In genomic region chr14:72516376-72516775, GRCm38 (mm10) we compare ENCODE assay signal across 8 mouse cellular contexts. TPM values are rescaled to one million over a fixed set of nuclear protein-coding genes. Genes with fewer than 3 reads are reported as not detected.
DNase-seq lines count a peak whose midpoint lies in the region; ATAC-seq and TF ChIP-seq lines count a peak whose summit lies in the region.

No protein-coding gene starts in this region.

- H3K9me3 ChIP-seq in embryonic facial prominence, embryonic 11.5 days (replicated peaks; ENCODE audit: control insufficient read depth, low read length), result no peaks in the 10 kb centered on the region

- no peak overlapping the region for H3K4me3 ChIP-seq in spleen, adult 2 months (ENCODE audit: extremely low read depth, insufficient read depth, insufficient read length)
- no peak overlapping the region for H3K4me3 ChIP-seq in embryonic facial prominence, embryonic 11.5 days (ENCODE audit: low read depth, low read length)

- peak; percentile 83 to 84 for DNase-seq in cerebellum, postnatal 14 days
- DNase-seq in cerebellum, adult 11-12 months, result no peak
- DNase-seq in spleen, adult 2 months (ENCODE audit: low read depth in 1 of 2, low spot score in 2 of 2), result no peak
- DNase-seq in spleen, postnatal 14 days (ENCODE audit: low spot score in 2 of 2), result no peak
- DNase-seq in embryonic facial prominence, embryonic 11.5 days (ENCODE audit: low spot score), result peak; percentile 65
- peak; percentile 65 for DNase-seq in kidney, postnatal 14 days
- DNase-seq in lung, postnatal 4 days, result peak; percentile 33 to 54

- no peaks in the 10 kb centered on the region for H3K4me1 ChIP-seq in spleen, adult 2 months (ENCODE audit: control insufficient read depth, insufficient read depth, insufficient read length)
- H3K4me1 ChIP-seq in embryonic facial prominence, embryonic 11.5 days (ENCODE audit: control insufficient read depth, insufficient read depth, low read length), result no peaks in the 10 kb centered on the region

- H3K27me3 ChIP-seq in spleen, adult 2 months (ENCODE audit: control insufficient read depth, insufficient read depth, low read length), result no peaks in the 10 kb centered on the region
- no peaks in the 10 kb centered on the region for H3K27me3 ChIP-seq in embryonic facial prominence, embryonic 11.5 days (ENCODE audit: control insufficient read depth, insufficient read depth, low read length)

- 25% methylated on average over 5 of the region's 5 CpGs for WGBS in spleen, adult 2 months
- 26% methylated on average over 5 of the region's 5 CpGs for WGBS in embryonic facial prominence, embryonic 11.5 days

- ATAC-seq in embryonic facial prominence, embryonic 11.5 days (replicated peaks; ENCODE audit: insufficient number of reproducible peaks, low FRiP score, low TSS enrichment, low read depth), result no peak
- ATAC-seq in activated CD4-positive, CD25-positive, alpha-beta regulatory T cell, adult 4 months, result no peak

- no peak overlapping the region for H3K27ac ChIP-seq in spleen, adult 2 months (ENCODE audit: insufficient read depth, low read length)
- H3K27ac ChIP-seq in embryonic facial prominence, embryonic 11.5 days (replicated peaks; ENCODE audit: low read depth, low read length), result no peak overlapping the region

- no peaks in the 10 kb centered on the region for H3K36me3 ChIP-seq in spleen, adult 2 months (ENCODE audit: control insufficient read depth, insufficient read depth, low read length)
- no peaks in the 10 kb centered on the region for H3K36me3 ChIP-seq in embryonic facial prominence, embryonic 11.5 days (replicated peaks; ENCODE audit: control insufficient read depth, insufficient read depth, low read depth, low read length)

- TF ChIP-seq POLR2A in spleen, adult 2 months (IDR thresholded peaks at IDR 0.05; ENCODE audit: low read depth, low read length), result no peak

- peak; percentile 8; the same call in 1 of the 2 replicates for TF ChIP-seq CTCF in spleen, adult 2 months (IDR thresholded peaks at IDR 0.05; ENCODE audit: extremely low read depth, insufficient read depth, insufficient read length, insufficient replicate concordance)

- H3K4me2 ChIP-seq in embryonic facial prominence, embryonic 11.5 days (ENCODE audit: low read depth, low read length), result no peak overlapping the region

- no peak overlapping the region for H3K9ac ChIP-seq in embryonic facial prominence, embryonic 11.5 days (replicated peaks; ENCODE audit: low read length)

RNA-seq across cellular contexts. Expression of gene Gm9195, which starts 24.7 kb away (rescaled TPM):
- not detected in 2 replicates for polyA plus RNA-seq in spleen, adult 2 months (2012; rRNA removed)
- not detected in 2 replicates for polyA plus RNA-seq in embryonic facial prominence, embryonic 11.5 days (2014; fragmentation: Nextera tagmentation; extraction: Ambion mirVana)
- under 1 TPM in 1 of 2 experiments, not detected in 1; 0.04 TPM for polyA plus RNA-seq in activated CD4-positive, CD25-positive, alpha-beta regulatory T cell, adult 4 months (2017; shearing (Covaris generic))

Comparison
In these comparisons a context has a peak if more than half of its experiments do, and no peak if none do; other contexts are left out.
1. DNase-seq: peak in cerebellum, postnatal 14 days (2 of 2), embryonic facial prominence, embryonic 11.5 days (single experiment), kidney, postnatal 14 days (single experiment) and lung, postnatal 4 days (2 of 2); none in cerebellum, adult 11-12 months (single experiment), spleen, adult 2 months (0 of 2) and spleen, postnatal 14 days (0 of 2).